ENCODE assay signal across 28 mouse cellular contexts in genomic region chr1:68961365-68962116, GRCm38 (mm10).
DNase-seq lines count a peak whose midpoint lies in the region; ATAC-seq and TF ChIP-seq lines count a peak whose summit lies in the region.
"Had no signal": no experiment of that assay in that cellular context is flagged by ENCODE, and none has a peak within 500 bp of the region (broad histone marks: within the 10 kb centered on the region; RNA-seq: fewer than 3 reads in every experiment).

No protein-coding gene starts in this region.

- H3K27me3 ChIP-seq in hindbrain, embryonic 10.5 days (ENCODE audit: insufficient read depth, poor library complexity, severe bottlenecking), result no peaks in the 10 kb centered on the region
- H3K27me3 ChIP-seq in hindbrain, embryonic 14.5 days (ENCODE audit: control insufficient read depth, insufficient read depth, low read length), result no peaks in the 10 kb centered on the region
- H3K27me3 ChIP-seq in hindbrain, embryonic 16.5 days (replicated peaks; ENCODE audit: control insufficient read depth, insufficient read depth, low read length), result no peaks in the 10 kb centered on the region
- no peaks in the 10 kb centered on the region for H3K27me3 ChIP-seq in midbrain, embryonic 13.5 days
- no peaks in the 10 kb centered on the region for H3K27me3 ChIP-seq in neural tube, embryonic 14.5 days (ENCODE audit: control insufficient read depth, insufficient read depth, low read length)
- H3K27me3 ChIP-seq: embryonic facial prominence, embryonic 13.5 days; limb, embryonic 13.5 days; liver, embryonic 12.5 days; Patski had no signal

- no peak for ATAC-seq in hindbrain, embryonic 14.5 days (ENCODE audit: low FRiP score)
- peak; percentile 86 for ATAC-seq in hindbrain, embryonic 16.5 days
- ATAC-seq in midbrain, embryonic 13.5 days, result 0 out of 2 replicates have a peak, but pooled peaks have one; percentile 34
- no peak for ATAC-seq in neural tube, embryonic 14.5 days (ENCODE audit: low read depth)
- ATAC-seq: forebrain, postnatal 0 days; intestine, embryonic 16.5 days; liver, embryonic 12.5 days; liver, postnatal 0 days; Patski had no signal

- H3K4me1 ChIP-seq in hindbrain, embryonic 10.5 days (replicated peaks), result peaks cover 11% of the 10 kb centered on the region
- 0 out of 2 replicates have a peak, but pooled peaks cover 3% of the 10 kb centered on the region for H3K4me1 ChIP-seq in hindbrain, embryonic 14.5 days (replicated peaks; ENCODE audit: control insufficient read depth, insufficient read depth, low read length)
- H3K4me1 ChIP-seq in hindbrain, embryonic 16.5 days (ENCODE audit: control insufficient read depth, insufficient read depth, low read depth, low read length), result no peaks in the 10 kb centered on the region
- H3K4me1 ChIP-seq in midbrain, embryonic 13.5 days (replicated peaks), result peaks cover 11% of the 10 kb centered on the region
- 0 out of 2 replicates have a peak, but pooled peaks cover 2% of the 10 kb centered on the region for H3K4me1 ChIP-seq in neural tube, embryonic 14.5 days (ENCODE audit: control insufficient read depth, insufficient read depth, low read length)
- H3K4me1 ChIP-seq: embryonic facial prominence, embryonic 13.5 days; limb, embryonic 13.5 days; liver, embryonic 12.5 days had no signal

- DNase-seq in hindbrain, embryonic 10.5 days (ENCODE audit: low spot score), result no peak
- no peak for DNase-seq in hindbrain, embryonic 14.5 days (ENCODE audit: low spot score)
- DNase-seq in lung, postnatal 14 days, result no peak
- DNase-seq in layer of hippocampus, adult 9-10 months (ENCODE audit: low spot score), result no peak
- no peak for DNase-seq in left cerebral cortex, adult 2 months (ENCODE audit: extremely low spot score in 1 of 2, low spot score in 2 of 2)
- DNase-seq: adrenal gland, postnatal 10 days; cerebellum, adult 11-12 months; cerebellum, adult 9-11 months; forebrain, postnatal 0 days; heart, adult 2 months; heart, postnatal 14 days; kidney, adult 9 months; kidney, postnatal 10 days; liver, postnatal 0 days; right cerebral cortex, postnatal 25 days; thymus, postnatal 14 days had no signal

- no peak overlapping the region for H3K9ac ChIP-seq in hindbrain, embryonic 14.5 days
- no peak overlapping the region for H3K9ac ChIP-seq in hindbrain, embryonic 16.5 days (ENCODE audit: low read depth, low read length)
- H3K9ac ChIP-seq in midbrain, embryonic 13.5 days (replicated peaks), result no peak overlapping the region
- no peak overlapping the region for H3K9ac ChIP-seq in neural tube, embryonic 14.5 days (replicated peaks; ENCODE audit: low read depth, low read length)
- H3K9ac ChIP-seq: embryonic facial prominence, embryonic 13.5 days; forebrain, postnatal 0 days; limb, embryonic 13.5 days; liver, embryonic 12.5 days; liver, postnatal 0 days had no signal

- 46% methylated on average over 2 of the region's 2 CpGs for WGBS in hindbrain, embryonic 10.5 days
- WGBS in hindbrain, embryonic 14.5 days, result 41% methylated on average over 2 of the region's 2 CpGs
- 37% methylated on average over 2 of the region's 2 CpGs for WGBS in hindbrain, embryonic 16.5 days
- WGBS in midbrain, embryonic 13.5 days, result 28% methylated on average over 2 of the region's 2 CpGs
- WGBS in neural tube, embryonic 14.5 days, result 24% methylated on average over 2 of the region's 2 CpGs

- H3K9me3 ChIP-seq in hindbrain, embryonic 10.5 days, result no peaks in the 10 kb centered on the region
- no peaks in the 10 kb centered on the region for H3K9me3 ChIP-seq in hindbrain, embryonic 14.5 days (ENCODE audit: control insufficient read depth, low read length)
- no peaks in the 10 kb centered on the region for H3K9me3 ChIP-seq in hindbrain, embryonic 16.5 days (ENCODE audit: control insufficient read depth, low read length)
- no peaks in the 10 kb centered on the region for H3K9me3 ChIP-seq in midbrain, embryonic 13.5 days
- no peaks in the 10 kb centered on the region for H3K9me3 ChIP-seq in neural tube, embryonic 14.5 days (ENCODE audit: control insufficient read depth, low read length)
- H3K9me3 ChIP-seq: embryonic facial prominence, embryonic 13.5 days; forebrain, embryonic 10.5 days; G1E; limb, embryonic 13.5 days; liver, embryonic 12.5 days had no signal

- intact Hi-C loops in left cerebral cortex, adult 2 months (cut with DNase I), result no loop called here

- H3K4me3 ChIP-seq in hindbrain, embryonic 10.5 days, result no peak overlapping the region
- H3K4me3 ChIP-seq in hindbrain, embryonic 14.5 days (replicated peaks; ENCODE audit: low read length), result no peak overlapping the region
- H3K4me3 ChIP-seq in hindbrain, embryonic 16.5 days (ENCODE audit: low read length), result no peak overlapping the region
- no peak overlapping the region for H3K4me3 ChIP-seq in midbrain, embryonic 13.5 days (replicated peaks)
- H3K4me3 ChIP-seq in neural tube, embryonic 14.5 days (ENCODE audit: low read depth, low read length), result no peak overlapping the region
- no peak overlapping the region for H3K4me3 ChIP-seq in left cerebral cortex, adult 2 months
- H3K4me3 ChIP-seq: embryonic facial prominence, embryonic 13.5 days; forebrain, embryonic 10.5 days; heart, adult 2 months; limb, embryonic 13.5 days; liver, embryonic 12.5 days; myocyte had no signal

- no peak for TF ChIP-seq CTCF in left cerebral cortex, adult 2 months (IDR thresholded peaks at IDR 0.05)

- H3K27ac ChIP-seq in hindbrain, embryonic 10.5 days, result peak overlapping the region; percentile 35; the same call in 1 of the 2 replicates
- no peak overlapping the region for H3K27ac ChIP-seq in hindbrain, embryonic 14.5 days
- peak overlapping the region; percentile 51; the same call in 1 of the 2 replicates for H3K27ac ChIP-seq in hindbrain, embryonic 16.5 days (ENCODE audit: low read depth, low read length)
- 0 out of 2 replicates have a peak overlapping the region, but pooled peaks have one; percentile 35 for H3K27ac ChIP-seq in midbrain, embryonic 13.5 days
- peak overlapping the region; percentile 34; the same call in 1 of the 2 replicates for H3K27ac ChIP-seq in neural tube, embryonic 14.5 days (ENCODE audit: low read depth, low read length)
- no peak overlapping the region for H3K27ac ChIP-seq in left cerebral cortex, adult 2 months
- H3K27ac ChIP-seq: embryonic facial prominence, embryonic 13.5 days; forebrain, embryonic 10.5 days; heart, adult 2 months; limb, embryonic 13.5 days; liver, embryonic 12.5 days; macrophage had no signal

- no peak overlapping the region for H3K4me2 ChIP-seq in hindbrain, embryonic 14.5 days (replicated peaks)
- no peak overlapping the region for H3K4me2 ChIP-seq in hindbrain, embryonic 16.5 days (ENCODE audit: low read length)
- H3K4me2 ChIP-seq in midbrain, embryonic 13.5 days (replicated peaks), result no peak overlapping the region
- no peak overlapping the region for H3K4me2 ChIP-seq in neural tube, embryonic 14.5 days (ENCODE audit: low read depth, low read length)
- H3K4me2 ChIP-seq: embryonic facial prominence, embryonic 13.5 days; limb, embryonic 13.5 days; liver, embryonic 12.5 days had no signal

- no peaks in the 10 kb centered on the region for H3K36me3 ChIP-seq in hindbrain, embryonic 10.5 days
- H3K36me3 ChIP-seq in hindbrain, embryonic 14.5 days (replicated peaks; ENCODE audit: control insufficient read depth, insufficient read depth), result no peaks in the 10 kb centered on the region
- no peaks in the 10 kb centered on the region for H3K36me3 ChIP-seq in hindbrain, embryonic 16.5 days (ENCODE audit: control insufficient read depth, insufficient read depth, low read length)
- no peaks in the 10 kb centered on the region for H3K36me3 ChIP-seq in midbrain, embryonic 13.5 days
- no peaks in the 10 kb centered on the region for H3K36me3 ChIP-seq in neural tube, embryonic 14.5 days (ENCODE audit: control insufficient read depth, insufficient read depth, low read length)
- H3K36me3 ChIP-seq: embryonic facial prominence, embryonic 13.5 days; forebrain, embryonic 10.5 days; G1E; limb, embryonic 13.5 days; liver, embryonic 12.5 days had no signal

Comparison
In these comparisons a context has a peak if more than half of its experiments do, and no peak if none do; other contexts are left out.
1. H3K27ac ChIP-seq: peak in hindbrain, embryonic 10.5 days (single experiment), hindbrain, embryonic 16.5 days (single experiment), midbrain, embryonic 13.5 days (single experiment) and neural tube, embryonic 14.5 days (single experiment); none in hindbrain, embryonic 14.5 days (single experiment) and left cerebral cortex, adult 2 months (single experiment).
2. ATAC-seq: peak in hindbrain, embryonic 16.5 days (single experiment) and midbrain, embryonic 13.5 days (single experiment); none in hindbrain, embryonic 14.5 days (single experiment) and neural tube, embryonic 14.5 days (single experiment).